10 mouse cellular contexts compared by ENCODE assay signal in genomic region chr19:38123921-38124320, GRCm38 (mm10). TPM values are rescaled to one million over a fixed set of nuclear protein-coding genes. Genes with fewer than 3 reads are reported as not detected.
DNase-seq lines count a peak whose midpoint lies in the region; ATAC-seq and TF ChIP-seq lines count a peak whose summit lies in the region.
"Had no signal": no experiment of that assay in that cellular context is flagged by ENCODE, and none has a peak within 500 bp of the region (broad histone marks: within the 10 kb centered on the region; RNA-seq: fewer than 3 reads in every experiment).

No protein-coding gene starts in this region.

- no peaks in the 10 kb centered on the region for H3K9me3 ChIP-seq in limb, embryonic 11.5 days (ENCODE audit: control insufficient read depth, low read length)
- no peaks in the 10 kb centered on the region for H3K9me3 ChIP-seq in neural tube, embryonic 15.5 days (replicated peaks)

- TF ChIP-seq POLR2A in embryonic fibroblast, embryonic 13.5 days (IDR thresholded peaks at IDR 0.05; ENCODE audit: low read depth, low read length) = no peak

- peak; percentile 17; the same call in 1 of the 2 replicates for ATAC-seq in limb, embryonic 11.5 days (ENCODE audit: insufficient number of reproducible peaks, low FRiP score, low TSS enrichment, low read depth)
- ATAC-seq in neural tube, embryonic 15.5 days (ENCODE audit: low FRiP score) = no peak

- H3K4me1 ChIP-seq in embryonic fibroblast, embryonic 13.5 days (ENCODE audit: control insufficient read depth, insufficient read depth, low read length) = no peaks in the 10 kb centered on the region
- H3K4me1 ChIP-seq in limb, embryonic 11.5 days (ENCODE audit: control insufficient read depth, insufficient read depth, low read length) = no peaks in the 10 kb centered on the region
- H3K4me1 ChIP-seq in neural tube, embryonic 15.5 days = peaks cover 10% of the 10 kb centered on the region

- intact Hi-C loops in left cerebral cortex, adult 2 months (cut with DNase I) = loop anchor here (2.0 kb wide), 1 partner anchor 35 kb away; no protein-coding TSS in a partner anchor
- intact Hi-C loops in left cerebral cortex, postnatal 14 days (cut with DNase I) = no loop called here

- H3K27ac ChIP-seq in left cerebral cortex, adult 2 months = no peak overlapping the region
- H3K27ac ChIP-seq in embryonic fibroblast, embryonic 13.5 days (ENCODE audit: insufficient read depth, low read length) = no peak overlapping the region
- H3K27ac ChIP-seq in limb, embryonic 11.5 days (replicated peaks; ENCODE audit: low read depth, low read length) = no peak overlapping the region
- no peak overlapping the region for H3K27ac ChIP-seq in neural tube, embryonic 15.5 days (replicated peaks)

- no peaks in the 10 kb centered on the region for H3K36me3 ChIP-seq in limb, embryonic 11.5 days (ENCODE audit: control insufficient read depth, insufficient read depth, low read length)
- no peaks in the 10 kb centered on the region for H3K36me3 ChIP-seq in neural tube, embryonic 15.5 days

- no peak for DNase-seq in left cerebral cortex, adult 2 months (ENCODE audit: extremely low spot score in 1 of 2, low spot score in 2 of 2)
- no peak for DNase-seq in left cerebral cortex, postnatal 14 days (ENCODE audit: low spot score in 2 of 2)
- no peak for DNase-seq in limb, embryonic 11.5 days (ENCODE audit: low spot score)
- no peak for DNase-seq in thymus, adult 18-20 months
- no peak for DNase-seq in B cell, adult 2 months
- DNase-seq in gastrocnemius, adult 8-10 months (ENCODE audit: low spot score in 2 of 2) = no peak

- H3K4me2 ChIP-seq in limb, embryonic 11.5 days (ENCODE audit: low read depth, severe bottlenecking) = peak overlapping the region; percentile 77
- H3K4me2 ChIP-seq in neural tube, embryonic 15.5 days = peak overlapping the region; percentile 89

- H3K9ac ChIP-seq in limb, embryonic 11.5 days (ENCODE audit: low read length) = peak overlapping the region; percentile 60; the same call in 1 of the 2 replicates
- H3K9ac ChIP-seq in neural tube, embryonic 15.5 days (replicated peaks) = no peak overlapping the region

- 0 out of 2 replicates have a peak, but pooled peaks cover 3% of the 10 kb centered on the region for H3K27me3 ChIP-seq in limb, embryonic 11.5 days (ENCODE audit: control insufficient read depth, insufficient read depth, low read length)
- H3K27me3 ChIP-seq in neural tube, embryonic 15.5 days (replicated peaks) = peaks cover 35% of the 10 kb centered on the region

- H3K4me3 ChIP-seq in left cerebral cortex, adult 2 months = peak overlapping the region; percentile 48
- H3K4me3 ChIP-seq in embryonic fibroblast, embryonic 13.5 days (ENCODE audit: insufficient read depth, low read length) = peak overlapping the region; percentile 22
- peak overlapping the region; percentile 52 for H3K4me3 ChIP-seq in limb, embryonic 11.5 days (ENCODE audit: low read depth, low read length)
- H3K4me3 ChIP-seq in neural tube, embryonic 15.5 days (replicated peaks) = peak overlapping the region; percentile 53

- 25% methylated on average over 9 of the region's 9 CpGs for WGBS in limb, embryonic 11.5 days
- WGBS in neural tube, embryonic 15.5 days = 34% methylated on average over 9 of the region's 9 CpGs

- TF ChIP-seq CTCF in left cerebral cortex, adult 2 months (IDR thresholded peaks at IDR 0.05) = no peak
- TF ChIP-seq CTCF in embryonic fibroblast, embryonic 13.5 days (IDR thresholded peaks at IDR 0.05; ENCODE audit: borderline replicate concordance, insufficient read depth, low read length) = no peak

RNA-seq across cellular contexts. Expression of gene Rbp4, which starts 1.2 kb away (rescaled TPM):
- total RNA-seq in left cerebral cortex, adult 2 months (2021) = 10 to 100 TPM; 23.7 to 23.9 TPM
- total RNA-seq in left cerebral cortex, postnatal 14 days (2021) = 10 to 100 TPM; 23.3 to 23.6 TPM
- 0.76 and 1.3 TPM in 2 replicates for polyA plus RNA-seq in embryonic fibroblast, embryonic 13.5 days (2011; ENCODE audit: insufficient read length, low read depth, missing spikeins)
- 4.2 and 6.1 TPM in 2 replicates for polyA plus RNA-seq in limb, embryonic 11.5 days (2014; fragmentation: Nextera tagmentation; extraction: Ambion mirVana)
- 6.3 and 12.3 TPM in 2 replicates for polyA plus RNA-seq in neural tube, embryonic 15.5 days (2015; fragmentation: Nextera tagmentation; extraction: Ambion mirVana)
- 1 to 10 TPM; 1.1 to 5.7 (median 2.5) TPM for total RNA-seq in gastrocnemius, adult 8-10 months (2022)

RNA-seq across cellular contexts. Expression of gene Pde6c, which starts 8.7 kb away (rescaled TPM):
- total RNA-seq in left cerebral cortex, adult 2 months (2021) = under 1 TPM; 0.21 to 0.34 TPM
- total RNA-seq in left cerebral cortex, postnatal 14 days (2021) = under 1 TPM; 0.53 to 0.87 TPM
- not detected in 2 replicates for polyA plus RNA-seq in embryonic fibroblast, embryonic 13.5 days (2011; ENCODE audit: insufficient read length, low read depth, missing spikeins)
- 0.09 TPM in 1 of 2 replicates, not detected in the other for polyA plus RNA-seq in limb, embryonic 11.5 days (2014; fragmentation: Nextera tagmentation; extraction: Ambion mirVana)
- not detected in 2 replicates for polyA plus RNA-seq in neural tube, embryonic 15.5 days (2015; fragmentation: Nextera tagmentation; extraction: Ambion mirVana)
- total RNA-seq in gastrocnemius, adult 8-10 months (2022) = not detected
- polyA plus RNA-seq: spleen, adult 2 months had no signal

RNA-seq across cellular contexts. Expression of gene Ffar4, which starts 27.1 kb away (rescaled TPM):
- under 1 TPM in 1 of 2 experiments, not detected in 1; 0.25 TPM for total RNA-seq in left cerebral cortex, adult 2 months (2021)
- not detected for total RNA-seq in left cerebral cortex, postnatal 14 days (2021)
- not detected in 2 replicates for polyA plus RNA-seq in embryonic fibroblast, embryonic 13.5 days (2011; ENCODE audit: insufficient read length, low read depth, missing spikeins)
- polyA plus RNA-seq in limb, embryonic 11.5 days (2014; fragmentation: Nextera tagmentation; extraction: Ambion mirVana) = 0.31 and 0.72 TPM in 2 replicates
- polyA plus RNA-seq in neural tube, embryonic 15.5 days (2015; fragmentation: Nextera tagmentation; extraction: Ambion mirVana) = 0.18 and 1.9 TPM in 2 replicates
- total RNA-seq in gastrocnemius, adult 8-10 months (2022) = under 1 TPM in 2 of 4 experiments, not detected in 2; 0.35 to 0.54 TPM
- total RNA-seq: left cerebral cortex, postnatal 36 days had no signal
